Mouse (Mus musculus): ENCODE results near the gene Fndc4.
A peak's percentile ranks its signal among the peaks of the same experiment; 100 is the strongest.

Gene Fndc4

GRCm38 (mm10) chr5:31255971-31256370 is 39.9 kb downstream of the Fndc4 start:
- DNase-seq: no peak

- DNase-seq: no peak
Measured at GRCm38 (mm10) chr5:31255381-31255780, 40.5 kb downstream of the Fndc4 start.

GRCm38 (mm10) chr5:31254901-31255300 is 41.0 kb downstream of the Fndc4 start:
- no peak for DNase-seq

DNA sequence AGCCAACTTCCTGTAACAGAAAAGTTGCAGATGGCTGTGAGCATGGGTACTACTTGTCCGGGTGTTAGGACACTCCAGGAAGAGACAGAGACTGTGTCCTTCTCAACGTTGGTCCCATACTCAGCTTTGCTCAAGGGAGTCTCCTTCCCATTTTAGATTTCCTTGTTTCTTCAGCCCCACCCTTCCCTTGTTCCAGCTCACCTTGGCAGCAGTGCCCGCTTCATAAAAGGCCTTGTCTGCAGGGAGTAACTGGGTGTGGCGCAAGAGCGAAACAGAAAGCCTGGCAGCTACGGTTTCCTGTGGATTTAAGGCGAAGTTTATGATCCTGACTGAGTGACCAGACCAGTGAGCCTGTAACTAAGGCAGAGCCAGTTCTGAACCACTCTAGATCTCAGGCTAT is 41.4 kb downstream of the Fndc4 start:
- no peak for DNase-seq

DNA sequence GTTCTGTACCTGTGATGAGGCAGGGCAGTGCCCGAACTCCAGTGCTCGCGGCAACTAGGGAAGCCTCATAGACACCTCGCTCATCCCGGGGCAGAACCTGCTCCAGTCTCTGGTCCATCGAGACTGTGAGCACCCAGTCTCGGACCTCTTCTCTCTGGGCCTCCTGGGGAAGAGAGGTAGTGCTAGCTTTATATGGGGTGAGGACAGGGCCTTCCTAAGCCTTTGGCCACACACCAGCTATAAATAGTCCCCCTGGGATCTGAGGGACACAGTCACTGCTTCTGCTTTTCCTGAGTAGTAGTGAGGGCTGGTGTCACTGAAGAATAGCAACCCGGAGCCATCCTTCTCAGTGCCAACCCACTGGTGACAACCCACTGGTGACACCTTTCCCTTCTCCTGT is 42.1 kb downstream of the Fndc4 start:
- DNase-seq: no peak

- no peak for DNase-seq
Measured at GRCm38 (mm10) chr5:31252795-31253545, 42.9 kb downstream of the Fndc4 start.

DNA sequence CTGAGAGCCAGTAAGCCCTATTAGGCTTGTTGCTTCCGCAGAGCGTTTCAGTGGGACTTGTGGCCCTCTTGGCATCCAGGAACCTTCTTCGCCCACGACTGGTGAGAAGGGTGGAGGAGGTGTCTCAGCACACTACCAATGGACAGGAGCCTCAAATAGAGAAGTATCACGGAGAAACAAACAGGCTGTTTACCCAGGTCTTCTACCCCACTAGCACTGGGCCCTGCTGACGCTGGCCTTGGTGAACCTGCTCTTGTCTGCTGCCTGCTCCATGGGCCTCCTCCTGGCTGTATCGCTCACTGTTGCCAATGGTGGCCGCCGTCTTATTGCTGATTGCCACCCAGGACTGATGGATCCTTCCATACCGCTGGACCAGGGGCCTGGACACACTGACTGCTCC is 43.7 kb downstream of the Fndc4 start:
- no peak for DNase-seq

- DNase-seq: peak; percentile 43
Measured at GRCm38 (mm10) chr5:31251541-31252101, 44.3 kb downstream of the Fndc4 start, which contains the start of gene Krtcap3. Gene Krtcap3, plus strand, starts transcription at chr5:31251691.

- DNase-seq: peak; percentile 7
Measured at GRCm38 (mm10) chr5:31250716-31251115, 45.2 kb downstream of the Fndc4 start.

Data from retina, postnatal 1 day (tissue).